Mouse (Mus musculus): ENCODE data around the gene Gm32687.
"Not testable (repeated sequence)": the region's sequence is repeated elsewhere in the genome, so short reads cannot be mapped to it uniquely, and the experiment has no call there.

- TF ChIP-seq GATA1 (IDR thresholded peaks at IDR 0.05; ENCODE audit: borderline replicate concordance, low read length); FLI1 (IDR thresholded peaks at IDR 0.05; ENCODE audit: low read length): not testable (repeated sequence)
Observed at GRCm38 (mm10) chr10:81929842-81930743, 66.4 kb downstream of the Gm32687 start, which contains the start of gene Zfp781.
